Mouse (Mus musculus) cerebellum, postnatal 25 days (tissue): ENCODE data around the gene Shank2.

Experiments used
- DNase-seq, 2 experiments: peaks; one replicate each; pipeline ENCODE4 v3.0.0; 2021; ENCODE audit warnings: mixed read lengths in 2 of 2

The Shank2 gene

DNA sequence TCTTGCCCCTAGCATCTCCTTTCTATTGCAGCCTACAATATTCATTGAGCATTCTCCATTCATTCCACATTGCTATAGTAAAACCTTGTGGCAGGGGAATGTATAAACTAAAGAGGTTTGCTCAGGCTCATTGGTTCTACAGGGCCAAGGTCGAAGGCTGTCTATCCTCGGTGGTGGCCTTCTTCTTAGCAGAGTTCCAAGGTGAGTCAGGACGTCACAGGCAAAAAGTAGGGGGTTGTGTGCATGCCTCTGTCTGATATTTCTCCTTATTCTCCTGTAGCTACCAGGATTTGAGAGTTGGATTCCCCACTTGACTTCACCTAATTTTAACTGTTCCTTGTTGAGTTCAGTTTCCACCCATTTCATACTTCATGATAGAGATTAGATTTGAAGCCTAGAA, 29.9 kb downstream of the Shank2 start:
- no peak for DNase-seq

DNA sequence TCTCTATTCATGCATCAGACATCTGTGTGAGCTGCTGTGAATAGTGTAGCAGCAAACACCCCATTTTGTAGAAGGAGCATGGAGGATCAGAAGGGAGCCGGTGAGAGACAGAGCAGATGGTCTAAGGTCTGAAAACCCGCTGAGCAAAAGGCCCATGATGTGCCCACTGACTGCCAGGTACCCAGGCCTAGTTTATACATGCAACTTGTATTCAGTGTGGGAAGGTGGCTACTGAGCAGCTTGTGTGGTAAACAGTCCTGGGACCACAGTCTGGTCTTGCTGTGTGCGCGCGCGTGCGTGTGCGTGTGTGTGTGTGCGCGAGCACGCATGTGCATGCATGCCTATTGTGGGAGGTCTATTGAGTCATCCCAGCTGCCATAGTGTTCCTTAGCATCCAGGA, 35.8 kb downstream of the Shank2 start:
- no peak for DNase-seq

DNA sequence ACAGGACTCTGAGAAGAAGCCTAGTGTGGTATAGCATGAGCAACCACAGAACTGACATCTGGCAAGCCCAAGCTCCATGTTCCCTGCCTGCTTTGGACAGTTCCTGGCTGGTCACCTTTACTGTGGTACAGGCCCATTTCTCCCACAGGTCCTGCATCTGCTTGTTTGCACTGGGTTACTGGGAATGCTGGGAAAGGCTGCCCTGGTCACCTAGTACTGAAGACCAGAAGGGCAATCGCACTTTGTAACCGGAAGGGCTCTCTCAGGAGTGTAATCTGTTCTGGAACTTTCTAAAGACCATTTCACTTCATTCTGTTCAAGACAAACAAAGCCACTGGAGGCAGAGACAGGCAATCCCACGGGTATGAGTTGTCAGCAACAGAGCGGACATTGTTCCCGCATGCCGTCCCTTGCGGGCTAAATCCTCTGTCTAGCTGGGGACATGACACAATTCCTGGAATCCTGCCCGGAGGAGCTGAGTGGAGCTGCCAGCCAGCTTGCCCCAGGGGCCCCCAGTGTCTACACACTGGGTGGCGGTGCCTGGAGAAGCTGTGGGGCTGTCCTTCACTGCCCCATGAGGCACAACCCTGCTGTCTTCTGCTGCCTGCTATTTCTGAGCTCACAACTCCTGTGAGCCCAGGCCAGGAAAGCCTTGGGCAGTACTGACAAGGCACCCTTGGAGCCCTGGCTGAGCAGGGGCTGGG, 36.4 kb downstream of the Shank2 start:
- peak; percentile 35 to 65 for DNase-seq

DNA sequence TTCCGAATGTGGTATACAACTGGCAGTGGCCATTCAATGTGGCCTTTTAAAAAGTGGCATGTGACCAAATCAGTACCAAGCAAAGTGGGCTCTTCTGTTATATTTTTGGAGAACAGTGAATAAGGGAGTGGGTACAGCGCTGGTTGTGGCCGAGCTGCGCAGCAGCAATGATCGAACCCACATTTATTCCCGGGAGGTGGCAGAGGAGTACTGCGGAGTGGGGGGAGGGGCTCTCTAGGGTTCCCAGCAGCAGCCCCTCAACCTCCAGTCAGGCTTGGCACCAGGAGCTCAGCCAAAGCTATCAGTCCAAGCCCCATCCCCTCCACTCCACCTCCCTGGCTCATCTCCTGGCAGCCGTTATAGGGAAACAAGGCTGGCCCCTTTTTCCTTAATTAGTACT, 37.0 kb downstream of the Shank2 start:
- DNase-seq: no peak

DNA sequence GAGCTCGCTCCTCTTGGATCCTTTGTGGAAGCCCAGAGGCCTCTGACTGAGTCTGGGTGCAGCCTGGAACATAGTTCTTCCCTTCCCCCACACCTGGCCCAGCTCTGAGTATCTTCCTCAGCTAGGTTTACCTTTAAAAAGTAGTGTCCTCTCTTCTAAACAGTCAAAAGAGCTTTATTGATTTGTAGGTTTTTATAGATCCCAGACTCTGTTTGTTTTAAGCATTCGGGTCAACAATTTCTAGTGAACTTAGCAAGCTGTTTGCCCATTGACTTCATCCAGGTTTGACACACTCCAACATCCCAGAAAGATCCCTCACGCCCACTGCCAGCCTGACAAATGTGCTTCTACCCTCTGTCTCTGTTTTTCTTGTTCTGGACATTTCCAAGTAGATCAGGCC, 38.6 kb downstream of the Shank2 start:
- no peak for DNase-seq

DNA sequence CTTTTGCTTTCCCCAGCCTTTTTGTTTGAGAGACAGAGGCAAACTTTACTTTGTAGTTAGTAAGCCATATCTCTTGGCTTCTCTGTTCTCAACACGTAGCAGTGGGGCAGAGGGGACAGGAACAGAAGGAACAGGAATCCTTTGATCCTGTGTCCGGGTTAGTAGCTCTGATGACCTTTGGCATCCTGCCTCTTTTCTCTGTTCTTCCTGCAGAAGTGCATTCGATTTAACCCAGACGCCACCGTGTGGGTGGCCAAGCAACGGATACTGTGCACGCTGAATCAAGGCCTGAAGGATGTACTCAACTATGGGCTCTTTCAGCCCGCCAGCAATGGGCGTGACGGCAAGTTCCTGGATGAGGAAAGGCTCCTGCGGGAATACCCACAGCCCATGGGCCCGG, 50.3 kb downstream of the Shank2 start:
- no peak for DNase-seq

DNA sequence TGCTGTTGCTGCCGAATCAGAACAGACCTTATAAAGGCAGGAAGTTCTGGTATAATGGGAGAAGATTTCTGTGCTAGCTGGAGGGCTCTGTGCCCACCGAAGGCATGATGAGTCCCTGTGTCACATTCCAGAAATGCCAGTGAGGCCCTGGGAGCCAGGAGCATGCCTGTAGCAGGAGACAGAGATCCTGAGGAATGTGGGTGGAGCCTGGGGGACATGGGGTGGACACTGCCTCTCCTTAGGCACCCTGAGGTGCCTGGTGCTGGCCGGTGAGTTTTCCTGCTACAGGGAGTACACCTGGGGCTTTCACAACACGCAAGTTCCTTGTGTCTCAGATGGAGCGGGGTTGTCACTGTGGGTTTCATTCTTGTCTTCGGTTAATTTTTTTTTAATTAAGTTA, 53.5 kb downstream of the Shank2 start:
- DNase-seq: no peak

DNA sequence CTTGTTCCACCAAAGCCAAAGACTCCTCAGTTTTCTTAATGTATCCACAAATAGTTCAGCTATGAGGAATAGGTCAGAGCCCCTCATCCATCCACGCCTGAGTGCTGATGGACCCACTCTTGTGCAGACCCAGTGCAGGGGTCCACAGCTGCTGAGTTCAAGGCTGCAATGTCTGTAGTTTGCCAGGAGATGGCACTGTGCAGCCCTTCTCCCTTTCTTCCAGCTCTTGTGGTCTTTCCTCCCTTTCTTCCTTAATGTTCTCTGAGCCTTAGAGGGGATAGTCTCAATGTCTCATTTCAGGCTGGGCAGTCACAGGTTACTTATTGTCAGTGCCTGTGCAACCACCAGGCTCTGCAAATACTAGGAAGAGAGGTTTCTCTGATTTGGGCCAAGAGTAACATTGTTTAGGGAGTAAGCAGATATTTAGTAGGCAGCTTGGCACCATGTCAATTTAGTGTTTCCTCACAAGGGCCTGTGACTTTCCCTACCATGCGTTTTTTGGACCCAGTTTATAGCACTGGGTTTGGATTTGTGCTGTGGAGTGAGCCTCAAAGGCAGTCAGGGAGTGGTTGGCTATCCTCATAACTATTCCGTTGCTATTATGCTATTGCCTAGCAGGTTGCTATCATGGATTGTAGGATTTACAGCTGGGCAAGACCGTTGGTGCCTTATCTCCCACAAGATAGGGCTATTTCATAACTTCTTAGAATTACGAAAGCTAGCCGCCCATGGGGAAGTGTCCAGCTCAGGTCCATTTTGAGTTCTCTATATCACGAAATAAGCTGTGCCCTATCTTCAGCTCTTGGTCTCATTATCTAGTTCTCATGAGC, 54.2 kb downstream of the Shank2 start:
- no peak for DNase-seq

DNA sequence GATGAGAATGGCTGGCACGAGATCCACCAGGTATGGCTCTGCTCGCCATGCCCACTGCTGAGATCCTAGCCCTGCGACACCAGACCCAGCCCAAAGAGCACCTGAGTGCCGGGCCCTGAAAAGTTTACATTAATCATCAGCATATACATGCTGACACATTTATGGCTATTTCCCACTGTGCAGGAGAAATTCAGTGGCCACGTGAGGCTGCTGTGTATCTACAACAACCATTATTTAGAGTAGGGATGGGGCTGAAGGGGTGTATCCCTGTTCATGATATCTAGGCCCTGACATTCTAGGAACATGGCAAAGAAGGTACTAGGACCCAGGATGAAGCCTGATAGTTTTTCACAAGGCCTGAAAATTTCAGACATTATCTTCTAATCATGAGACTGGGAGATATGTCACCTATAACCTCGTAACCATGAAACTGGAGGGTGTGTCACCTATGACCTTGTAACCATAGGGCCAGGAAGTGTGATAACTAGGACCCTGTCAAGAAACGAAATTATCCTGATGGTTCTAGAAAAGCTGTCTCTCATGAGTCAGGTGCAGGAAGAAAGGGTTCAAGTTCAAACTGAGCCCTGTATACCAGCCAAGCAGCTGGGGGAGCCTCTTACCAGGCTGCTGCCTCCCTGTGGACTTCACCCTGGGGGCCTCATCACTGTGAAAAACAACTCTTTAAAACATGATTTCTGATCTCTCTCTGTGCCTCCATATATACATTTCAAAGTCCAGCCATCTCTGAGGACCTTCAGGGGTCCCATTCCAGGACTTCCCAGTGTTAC, 68.6 kb downstream of the Shank2 start:
- no peak for DNase-seq

DNA sequence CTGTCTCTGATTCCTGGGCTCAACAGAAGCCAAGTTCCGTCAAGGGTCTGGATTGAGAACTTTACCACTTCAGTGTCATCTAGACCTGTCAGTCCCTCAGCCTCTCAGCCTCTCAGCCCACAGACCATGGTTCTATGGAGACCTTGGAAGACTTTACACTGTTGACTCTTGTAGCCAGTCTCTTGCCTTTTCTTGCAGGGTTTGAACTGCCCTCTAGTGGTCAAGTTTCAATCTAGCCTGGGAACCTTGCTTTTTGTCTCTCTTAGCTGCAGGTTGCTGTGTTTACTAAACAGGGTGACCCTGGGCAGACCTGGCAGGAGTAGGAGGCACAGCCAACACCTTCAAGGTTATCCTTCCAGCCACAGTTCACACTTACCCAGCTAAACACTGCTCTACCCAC, 70.5 kb downstream of the Shank2 start:
- DNase-seq: peak; percentile 34 to 36

DNA sequence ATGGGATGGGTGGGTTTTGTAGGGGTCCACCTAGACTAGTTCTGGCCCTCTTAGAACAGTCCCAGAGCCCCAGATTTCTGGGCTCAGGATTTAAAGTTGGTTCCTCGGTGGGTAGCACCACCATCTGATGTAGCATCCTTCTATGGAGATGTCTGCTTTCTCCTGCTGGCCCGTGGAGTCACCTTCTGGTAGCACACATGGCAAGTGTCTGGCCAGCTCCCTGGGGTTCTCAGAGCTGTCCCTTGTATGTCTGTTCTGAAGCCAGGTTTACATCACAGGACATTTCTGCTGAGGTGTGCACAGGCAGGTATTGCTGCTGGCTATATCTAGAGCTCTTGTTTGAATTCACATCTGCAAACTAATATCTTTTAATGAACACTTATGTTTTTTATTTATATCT, 71.1 kb downstream of the Shank2 start:
- DNase-seq: peak; percentile 75 to 79

DNA sequence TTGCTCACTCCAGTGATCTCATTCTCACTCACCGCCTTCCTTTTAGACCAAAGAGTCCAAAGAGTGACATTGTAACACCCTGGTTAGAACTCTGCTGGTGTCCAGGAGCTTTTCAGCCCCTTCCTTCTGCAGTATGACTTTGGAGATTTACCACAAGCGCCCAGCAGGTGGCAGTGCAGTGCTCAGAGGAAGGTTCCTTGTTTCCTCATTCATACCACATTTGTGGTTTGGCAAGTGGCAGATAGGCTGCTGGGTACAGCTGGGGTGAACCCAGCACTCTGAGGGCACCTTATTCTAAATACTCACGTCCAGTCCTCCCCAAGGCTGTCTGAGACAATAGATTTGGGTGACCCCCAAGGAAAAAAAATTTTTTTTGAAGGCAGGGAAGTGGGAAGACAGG, 73.0 kb downstream of the Shank2 start:
- DNase-seq: peak; percentile 68 to 84

DNA sequence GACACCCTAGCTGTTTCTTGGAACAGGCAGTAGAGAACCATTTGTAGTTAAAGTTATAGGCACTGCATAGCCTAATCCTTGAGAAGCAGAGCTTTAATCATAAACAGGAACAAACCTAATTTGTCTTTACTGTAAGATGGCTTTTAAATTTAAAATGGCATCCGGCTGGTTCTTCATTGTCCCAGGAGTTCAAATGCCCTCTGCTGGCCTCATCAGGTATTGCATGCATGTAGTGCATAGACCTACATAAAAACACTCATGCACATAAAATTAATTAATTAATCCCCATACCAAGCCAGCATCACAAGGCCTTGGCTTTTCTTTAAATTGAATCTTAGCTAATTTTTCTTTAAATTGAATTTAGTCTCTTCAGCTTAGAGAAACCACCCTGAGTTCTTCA, 76.9 kb downstream of the Shank2 start:
- DNase-seq: peak in 1 of 2 experiments; percentile 44

DNA sequence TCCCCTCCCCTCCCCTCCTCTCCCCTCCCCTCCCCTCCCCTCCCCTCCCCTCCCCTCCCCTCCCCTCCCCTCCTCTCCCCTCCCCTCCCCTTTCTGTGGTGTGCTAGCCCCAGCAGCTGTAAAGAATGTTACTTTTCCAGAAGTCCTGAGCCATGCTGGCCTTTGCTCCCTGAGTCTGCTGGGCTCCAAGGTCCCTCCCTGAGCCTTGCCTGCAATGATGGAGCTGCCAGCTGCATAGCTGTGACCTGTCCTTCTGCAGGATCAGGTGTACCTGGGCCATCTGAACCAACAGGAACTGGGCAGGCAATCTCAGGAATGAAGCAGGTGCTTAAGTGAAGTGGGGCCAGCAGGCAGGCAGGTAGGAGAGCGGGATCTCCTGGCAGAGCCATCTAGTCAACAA, 78.1 kb downstream of the Shank2 start:
- no peak for DNase-seq

DNA sequence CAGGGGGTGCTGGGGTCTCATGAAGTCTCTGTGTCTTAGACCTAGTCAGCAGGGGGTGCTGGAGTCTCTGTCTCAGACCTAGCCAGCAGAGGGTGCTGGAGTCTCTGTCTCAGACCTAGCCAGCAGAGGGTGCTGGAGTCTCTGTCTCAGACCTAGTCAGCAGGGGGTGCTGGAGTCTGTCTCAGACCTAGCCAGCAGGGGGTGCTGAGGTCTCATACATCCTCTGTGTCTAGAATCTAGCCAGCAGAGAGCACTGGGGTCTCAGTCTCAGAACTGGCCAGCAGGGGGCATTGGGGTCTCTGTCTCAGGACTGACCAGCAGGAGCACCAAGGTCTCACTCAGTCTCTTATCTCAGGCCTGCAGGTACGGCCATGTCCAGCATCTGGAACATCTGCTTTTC, 79.7 kb downstream of the Shank2 start:
- peak in 1 of 2 experiments; percentile 20 for DNase-seq

DNA sequence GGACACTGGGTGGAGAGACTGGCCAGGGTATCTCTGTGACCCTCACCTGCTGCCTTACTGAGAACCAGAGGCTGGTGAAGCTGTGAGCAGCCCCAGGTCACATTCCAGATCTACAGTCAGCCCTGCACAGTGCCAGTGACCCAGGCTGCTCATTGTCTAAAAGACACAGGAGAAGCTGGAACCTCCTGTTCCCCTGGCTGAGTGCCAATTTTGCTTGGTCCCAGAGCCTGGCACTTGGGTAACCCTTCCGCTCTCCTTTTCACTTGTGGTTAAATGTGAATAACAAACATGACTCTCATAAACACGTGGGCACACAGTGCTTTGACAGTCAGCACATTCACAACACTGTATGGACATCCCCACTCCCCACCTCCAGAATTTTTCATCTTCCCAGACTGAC, 80.2 kb downstream of the Shank2 start:
- peak; percentile 16 to 43 for DNase-seq

DNA sequence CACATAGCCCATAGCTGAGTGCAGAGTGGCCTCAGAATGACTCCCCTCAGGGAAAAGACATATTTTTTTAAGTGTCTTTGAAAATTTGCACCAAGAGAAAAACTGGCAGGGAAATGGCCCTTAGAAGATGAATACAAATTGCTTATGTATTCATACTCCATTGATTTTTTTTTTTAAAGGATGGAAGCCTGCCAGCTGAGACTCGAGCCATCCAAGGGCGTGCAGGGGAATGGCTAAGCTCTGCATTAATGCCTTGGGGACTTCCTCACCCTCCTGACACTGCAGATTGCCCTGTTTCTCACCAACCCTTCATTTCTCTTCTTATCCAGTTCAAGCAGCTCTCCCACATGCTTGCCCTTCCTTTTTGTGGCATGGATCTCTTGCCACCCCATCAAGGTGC, 85.5 kb downstream of the Shank2 start:
- DNase-seq: no peak

DNA sequence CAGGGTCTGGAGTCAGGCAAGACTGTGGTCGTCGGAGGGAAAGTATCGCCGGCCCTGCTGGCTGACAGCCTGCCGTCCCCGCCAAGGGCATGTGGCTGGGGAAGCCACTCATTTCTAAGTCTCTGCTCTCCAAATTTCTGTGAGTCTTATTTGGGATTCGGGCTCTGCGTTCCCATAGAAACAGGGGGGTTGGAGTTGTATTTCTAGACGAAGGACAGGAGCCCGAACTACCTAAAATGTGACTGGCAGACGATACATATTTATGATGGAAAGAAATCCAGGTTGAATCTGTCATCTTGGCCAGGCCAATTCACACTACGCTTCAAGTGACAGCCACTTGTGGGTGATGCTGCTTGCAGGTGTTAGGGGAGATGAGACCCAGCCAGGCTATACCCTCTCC, 92.4 kb downstream of the Shank2 start:
- no peak for DNase-seq

DNA sequence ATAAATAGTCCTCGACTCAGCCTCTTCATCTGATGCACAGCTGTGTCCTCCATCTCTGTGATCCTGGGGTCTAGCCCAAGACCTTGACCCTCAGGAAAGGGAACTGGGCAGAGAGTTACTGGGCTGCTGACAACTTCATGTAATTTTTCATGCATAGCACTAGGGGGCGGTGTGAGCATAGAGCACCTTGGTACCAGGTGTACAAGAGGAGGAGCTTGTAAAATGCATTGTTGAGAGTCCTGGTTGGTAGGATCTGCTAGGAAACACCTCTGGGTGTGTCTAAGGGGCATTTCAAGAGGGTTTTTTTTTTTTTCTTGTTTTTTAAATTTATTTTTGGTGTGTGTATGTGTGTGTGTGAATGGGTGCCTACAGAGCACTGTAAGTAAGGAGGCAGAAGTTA, 95.6 kb downstream of the Shank2 start:
- peak; percentile 32 to 60 for DNase-seq

DNA sequence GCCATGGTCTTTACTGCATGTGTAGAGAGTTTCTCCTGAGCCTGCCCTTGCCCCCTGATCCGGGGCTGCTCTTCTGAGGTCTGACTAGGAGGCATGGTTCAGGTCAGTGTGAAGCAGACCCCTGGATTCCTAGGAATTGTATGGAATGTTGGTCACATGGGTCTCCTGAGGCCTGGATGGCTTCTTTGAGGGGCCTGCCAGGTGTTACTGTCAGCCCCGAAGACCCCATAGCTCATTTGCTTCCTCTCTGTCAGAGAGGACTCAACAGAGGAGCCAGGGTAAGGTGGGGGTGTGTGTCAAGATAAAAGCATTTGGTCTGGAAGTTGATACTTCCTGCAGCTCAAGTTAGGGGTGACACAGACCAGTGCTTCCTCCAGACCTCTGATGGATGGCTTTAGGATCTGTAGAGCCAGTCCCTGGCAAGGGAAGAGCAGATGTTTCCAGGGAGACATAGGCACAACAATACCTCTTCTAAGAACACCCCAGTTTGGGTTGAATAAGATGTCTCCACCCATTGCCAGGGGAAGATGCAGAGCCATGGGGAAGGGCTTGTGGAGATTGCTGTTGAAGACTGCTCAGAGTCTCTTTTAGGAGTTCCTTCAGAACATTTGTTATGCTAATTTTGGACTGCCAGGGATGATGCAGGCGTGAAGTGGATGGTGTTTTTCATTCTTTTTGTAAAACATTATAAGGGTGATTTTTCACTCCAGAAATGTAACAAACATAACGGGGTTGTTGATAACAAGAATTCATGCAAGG, 100.7 kb downstream of the Shank2 start:
- DNase-seq: no peak

DNA sequence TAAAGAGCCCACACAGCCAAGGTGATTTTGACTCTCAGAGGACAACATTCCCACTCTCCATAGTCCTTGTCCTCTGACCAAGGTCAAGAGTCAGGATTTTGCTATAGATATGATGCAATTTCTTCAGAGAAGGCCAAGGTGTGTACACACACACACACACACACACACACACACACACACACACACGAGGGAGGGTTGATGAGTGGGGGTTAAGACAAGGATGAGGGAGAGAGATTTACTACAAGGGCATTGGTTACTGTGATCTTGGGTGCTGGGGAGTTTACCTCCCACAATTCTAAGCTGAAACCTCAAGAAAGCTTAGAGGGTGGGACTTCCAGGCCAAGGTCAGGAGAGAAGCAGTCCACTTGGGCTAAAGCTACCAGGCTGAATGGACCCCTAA, 104.2 kb downstream of the Shank2 start:
- no peak for DNase-seq

DNA sequence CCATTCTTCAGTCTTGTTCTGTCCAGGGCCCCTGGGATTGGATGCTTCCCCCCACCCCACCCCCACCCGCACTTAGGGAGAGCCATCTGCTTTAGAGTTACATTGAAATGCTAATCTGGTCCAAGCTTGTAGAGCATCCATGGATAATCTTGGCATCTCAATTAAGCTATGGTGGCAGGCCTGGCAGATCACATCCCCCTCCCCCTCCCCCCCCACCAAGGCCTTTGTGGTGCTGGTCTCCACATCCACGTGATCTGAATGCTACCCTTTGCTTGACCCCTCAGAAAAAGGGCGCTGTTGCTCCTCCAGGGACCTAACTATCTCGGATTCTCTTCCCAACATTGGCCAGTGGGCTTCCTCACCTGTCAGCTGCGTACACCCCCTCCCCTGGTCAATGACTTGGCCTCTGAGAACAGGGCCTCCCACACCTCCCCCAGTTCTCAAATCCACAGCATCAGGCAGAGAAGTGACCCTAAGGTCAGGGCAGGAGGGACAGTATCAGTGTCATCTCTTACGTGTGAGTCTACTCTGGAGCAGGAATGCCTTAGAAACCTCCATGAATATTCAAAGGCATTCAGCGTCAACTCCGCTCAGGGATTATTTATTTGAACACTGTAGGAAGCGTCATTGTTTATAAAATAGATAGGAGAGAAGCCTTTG, 104.8 kb downstream of the Shank2 start:
- DNase-seq: no peak
